Mouse (Mus musculus) kidney, adult 2 months (tissue): ENCODE data around the gene Atg4a-ps. TPM values are rescaled to one million over a fixed set of nuclear protein-coding genes. Genes with fewer than 3 reads are reported as not detected.

Source experiments
- DNase-seq: peaks from one replicate; pipeline ENCODE4 v3.0.0; 2021
- H3K27ac ChIP-seq: fragments of 200-500 bp; 2 replicates; pipeline ENCODE4 v1.5.1; 2012; ENCODE audit warnings: low read depth, low read length, control low read depth, inconsistent platforms; ENCODE audit not compliant: insufficient read depth
- H3K27me3 ChIP-seq: fragments of 200-500 bp; replicated peaks from 2 replicates; pipeline ENCODE4 v1.6.1; 2012; ENCODE audit warnings: mild to moderate bottlenecking, moderate library complexity, low read length, inconsistent platforms; ENCODE audit not compliant: control insufficient read depth, insufficient read depth
- H3K36me3 ChIP-seq: fragments of 200-500 bp; 2 replicates; pipeline ENCODE4 v1.6.1; 2012; ENCODE audit warnings: mild to moderate bottlenecking, moderate library complexity, low read length, inconsistent platforms; ENCODE audit not compliant: control insufficient read depth, insufficient read depth
- H3K4me1 ChIP-seq: fragments of 200-500 bp; 2 replicates; pipeline ENCODE4 v1.6.1; 2011; ENCODE audit warnings: low read length; ENCODE audit not compliant: control insufficient read depth, insufficient read depth
- H3K4me3 ChIP-seq: fragments of 200-500 bp; 2 replicates; pipeline ENCODE4 v1.5.1; 2011; ENCODE audit warnings: mild to moderate bottlenecking, low read depth, low read length, control low read depth; ENCODE audit not compliant: insufficient read depth
- CTCF ChIP-seq: fragments of 200-500 bp; conservative IDR thresholded peaks from 2 replicates; pipeline ENCODE4 v1.5.1; 2011; ENCODE audit warnings: low read depth, mild to moderate bottlenecking, control low read depth, low read length, moderate library complexity, mixed read lengths; ENCODE audit not compliant: insufficient read depth, insufficient read length
- POLR2A ChIP-seq: fragments of 200-500 bp; IDR thresholded peaks from one replicate; pipeline ENCODE4 v1.6.1; 2011; ENCODE audit warnings: low read depth, low read length, control low read depth
- WGBS: fragments of 180-500 bp; shearing (Covaris S2); methylation state at CpG from one replicate; pipeline ENCODE4 v1.1.7; 2018; 5-methylcytosine and 5-hydroxymethylcytosine counted together
- polyA plus RNA-seq: library from polyadenylated mRNA; depleted of rRNA; stranded (reverse); fragments of >200 nt; gene quantifications from 2 replicates; pipeline ENCODE4 v1.2.3, GENCODE M21; 2012

Gene Atg4a-ps
- polyA plus RNA-seq, 1 experiment, result not detected

- Histone ChIP-seq H3K27ac (no peak overlapping the region), H3K27me3 (no peaks in the 10 kb centered on the region), H3K36me3 (no peaks in the 10 kb centered on the region), H3K4me1 (no peaks in the 10 kb centered on the region), H3K4me3 (no peak overlapping the region)
- TF ChIP-seq CTCF (no peak), POLR2A (no peak)
- 76% methylated on average over 11 of the region's 11 CpGs for WGBS
- no peak for DNase-seq
These were observed 1.4 kb upstream of the Atg4a-ps start for GRCm38 (mm10) chr3:103647164-103647867.

- H3K36me3 ChIP-seq, result no peaks in the 10 kb centered on the region
- H3K4me3 ChIP-seq, result no peak overlapping the region
- DNase-seq, result no peak
- 23% methylated on average over 7 of the region's 7 CpGs for WGBS
- no peaks in the 10 kb centered on the region for H3K27me3 ChIP-seq
- H3K27ac ChIP-seq, result no peak overlapping the region
- no peaks in the 10 kb centered on the region for H3K4me1 ChIP-seq
- TF ChIP-seq CTCF (no peak), POLR2A (no peak)
These were observed 4.6 kb downstream of the Atg4a-ps start for GRCm38 (mm10) chr3:103641301-103641700.

GRCm38 (mm10) chr3:103640226-103640803, 5.6 kb downstream of the Atg4a-ps start:
- no peak for TF ChIP-seq POLR2A
- TF ChIP-seq CTCF, result no peak
- no peak for DNase-seq
- Histone ChIP-seq H3K27me3 (no peaks in the 10 kb centered on the region), H3K27ac (no peak overlapping the region), H3K4me3 (no peak overlapping the region), H3K36me3 (no peaks in the 10 kb centered on the region), H3K4me1 (no peaks in the 10 kb centered on the region)
- 38% methylated on average over 8 of the region's 8 CpGs for WGBS

- TF ChIP-seq CTCF (no peak), POLR2A (no peak)
- WGBS, result 82% methylated on average over 1 of the region's 1 CpGs
- no peaks in the 10 kb centered on the region for H3K4me1 ChIP-seq
These were observed 8.2 kb downstream of the Atg4a-ps start for GRCm38 (mm10) chr3:103637641-103638040.

GRCm38 (mm10) chr3:103634256-103634655, 11.6 kb downstream of the Atg4a-ps start:
- DNase-seq, result no peak

More at GRCm38 (mm10) chr3:103637641-103638040, 8.2 kb downstream of the Atg4a-ps start:
- no peak for DNase-seq
- Histone ChIP-seq H3K36me3 (no peaks in the 10 kb centered on the region), H3K27ac (no peak overlapping the region), H3K4me3 (no peak overlapping the region), H3K27me3 (no peaks in the 10 kb centered on the region)

GRCm38 (mm10) chr3:103633831-103634230, 12.0 kb downstream of the Atg4a-ps start:
- 67% methylated on average over 4 of the region's 4 CpGs for WGBS
- TF ChIP-seq POLR2A (no peak), CTCF (no peak)

More at GRCm38 (mm10) chr3:103634256-103634655, 11.6 kb downstream of the Atg4a-ps start:
- no peak for TF ChIP-seq CTCF
- Histone ChIP-seq H3K27me3 (no peaks in the 10 kb centered on the region), H3K4me1 (no peaks in the 10 kb centered on the region), H3K4me3 (no peak overlapping the region), H3K36me3 (no peaks in the 10 kb centered on the region), H3K27ac (no peak overlapping the region)
- WGBS, result 97% methylated on average over 1 of the region's 1 CpGs

GRCm38 (mm10) chr3:103633124-103633523, 12.7 kb downstream of the Atg4a-ps start:
- 88% methylated on average over 7 of the region's 7 CpGs for WGBS

More at GRCm38 (mm10) chr3:103633831-103634230, 12.0 kb downstream of the Atg4a-ps start:
- Histone ChIP-seq H3K4me1 (no peaks in the 10 kb centered on the region), H3K36me3 (no peaks in the 10 kb centered on the region), H3K27ac (no peak overlapping the region), H3K4me3 (no peak overlapping the region), H3K27me3 (no peaks in the 10 kb centered on the region)
- DNase-seq, result no peak

More at GRCm38 (mm10) chr3:103633124-103633523, 12.7 kb downstream of the Atg4a-ps start:
- no peak overlapping the region for H3K27ac ChIP-seq
- no peak for DNase-seq
- H3K27me3 ChIP-seq, result no peaks in the 10 kb centered on the region
- no peaks in the 10 kb centered on the region for H3K4me1 ChIP-seq
- TF ChIP-seq POLR2A, result no peak
- TF ChIP-seq CTCF, result no peak
- H3K36me3 ChIP-seq, result no peaks in the 10 kb centered on the region
- no peak overlapping the region for H3K4me3 ChIP-seq
